In genomic region chr15:32005986-32006385, GRCm38 (mm10) we compare ENCODE assay signal across 21 mouse cellular contexts.
A peak's percentile ranks its signal among the peaks of the same experiment; 100 is the strongest.
DNase-seq lines count a peak whose midpoint lies in the region; ATAC-seq and TF ChIP-seq lines count a peak whose summit lies in the region.
"Had no signal": no experiment of that assay in that cellular context is flagged by ENCODE, and none has a peak within 500 bp of the region (broad histone marks: within the 10 kb centered on the region; RNA-seq: fewer than 3 reads in every experiment).

No protein-coding gene starts in this region.

- no peak overlapping the region for H3K27ac ChIP-seq in forebrain, postnatal 0 days (ENCODE audit: low read depth, low read length)
- H3K27ac ChIP-seq in forebrain, embryonic 11.5 days (ENCODE audit: low read depth, low read length) = no peak overlapping the region
- no peak overlapping the region for H3K27ac ChIP-seq in midbrain, postnatal 0 days (ENCODE audit: low read depth, low read length)
- no peak overlapping the region for H3K27ac ChIP-seq in midbrain, embryonic 14.5 days (replicated peaks; ENCODE audit: low read depth, low read length)
- H3K27ac ChIP-seq: embryonic facial prominence, embryonic 12.5 days; forebrain, embryonic 12.5 days; hindbrain, embryonic 10.5 days; hindbrain, embryonic 14.5 days; intestine, embryonic 15.5 days had no signal

- no peaks in the 10 kb centered on the region for H3K9me3 ChIP-seq in forebrain, postnatal 0 days (ENCODE audit: low read length)
- no peaks in the 10 kb centered on the region for H3K9me3 ChIP-seq in forebrain, embryonic 11.5 days (ENCODE audit: control insufficient read depth, low read length)
- H3K9me3 ChIP-seq in midbrain, postnatal 0 days (ENCODE audit: low read length) = no peaks in the 10 kb centered on the region
- H3K9me3 ChIP-seq in midbrain, embryonic 14.5 days (ENCODE audit: control insufficient read depth, low read length) = no peaks in the 10 kb centered on the region
- H3K9me3 ChIP-seq: embryonic facial prominence, embryonic 12.5 days; forebrain, embryonic 12.5 days; G1E; hindbrain, embryonic 10.5 days; intestine, embryonic 15.5 days had no signal

- no peak overlapping the region for H3K4me2 ChIP-seq in forebrain, postnatal 0 days (ENCODE audit: low read depth)
- H3K4me2 ChIP-seq in forebrain, embryonic 11.5 days (ENCODE audit: low read depth, low read length, severe bottlenecking) = no peak overlapping the region
- H3K4me2 ChIP-seq in midbrain, postnatal 0 days (ENCODE audit: low read depth, low read length, poor library complexity, severe bottlenecking) = no peak overlapping the region
- no peak overlapping the region for H3K4me2 ChIP-seq in midbrain, embryonic 14.5 days (ENCODE audit: low read length)
- H3K4me2 ChIP-seq: embryonic facial prominence, embryonic 12.5 days; forebrain, embryonic 12.5 days; hindbrain, embryonic 14.5 days; intestine, embryonic 15.5 days had no signal

- intact Hi-C loops in heart, postnatal 36 days (cut with DNase I) = loop anchor here (10.0 kb wide), 1 partner anchor 331 kb away; no protein-coding TSS in a partner anchor

- WGBS in forebrain, postnatal 0 days = 28% methylated on average over 5 of the region's 5 CpGs
- WGBS in forebrain, embryonic 11.5 days = 44% methylated on average over 5 of the region's 5 CpGs
- WGBS in midbrain, postnatal 0 days = 40% methylated on average over 5 of the region's 5 CpGs
- 36% methylated on average over 5 of the region's 5 CpGs for WGBS in midbrain, embryonic 14.5 days

- no peak overlapping the region for H3K9ac ChIP-seq in forebrain, postnatal 0 days
- no peak overlapping the region for H3K9ac ChIP-seq in forebrain, embryonic 11.5 days (ENCODE audit: low read length)
- no peak overlapping the region for H3K9ac ChIP-seq in midbrain, postnatal 0 days (replicated peaks; ENCODE audit: low read length, poor library complexity, severe bottlenecking)
- no peak overlapping the region for H3K9ac ChIP-seq in midbrain, embryonic 14.5 days (replicated peaks; ENCODE audit: low read length)
- H3K9ac ChIP-seq: embryonic facial prominence, embryonic 12.5 days; forebrain, embryonic 12.5 days; hindbrain, embryonic 14.5 days; intestine, embryonic 15.5 days had no signal

- H3K27me3 ChIP-seq in forebrain, postnatal 0 days (ENCODE audit: insufficient read depth, low read length) = no peaks in the 10 kb centered on the region
- H3K27me3 ChIP-seq in forebrain, embryonic 11.5 days (ENCODE audit: control insufficient read depth, insufficient read depth, low read length) = no peaks in the 10 kb centered on the region
- H3K27me3 ChIP-seq in midbrain, postnatal 0 days (ENCODE audit: insufficient read depth, low read length) = no peaks in the 10 kb centered on the region
- no peaks in the 10 kb centered on the region for H3K27me3 ChIP-seq in midbrain, embryonic 14.5 days (ENCODE audit: control insufficient read depth, insufficient read depth, low read length)
- H3K27me3 ChIP-seq: embryonic facial prominence, embryonic 12.5 days; forebrain, embryonic 12.5 days; intestine, embryonic 15.5 days had no signal

- H3K4me3 ChIP-seq in forebrain, postnatal 0 days (ENCODE audit: low read depth, low read length) = no peak overlapping the region
- H3K4me3 ChIP-seq in forebrain, embryonic 11.5 days (ENCODE audit: low read depth, low read length) = no peak overlapping the region
- no peak overlapping the region for H3K4me3 ChIP-seq in midbrain, postnatal 0 days (ENCODE audit: low read depth, low read length)
- H3K4me3 ChIP-seq in midbrain, embryonic 14.5 days (replicated peaks; ENCODE audit: low read depth, low read length) = no peak overlapping the region
- H3K4me3 ChIP-seq: embryonic facial prominence, embryonic 12.5 days; forebrain, embryonic 12.5 days; hindbrain, embryonic 10.5 days; intestine, embryonic 15.5 days had no signal

- DNase-seq in forebrain, postnatal 0 days = no peak
- no peak for DNase-seq in forebrain, embryonic 11.5 days (ENCODE audit: low spot score)
- no peak for DNase-seq in midbrain, postnatal 0 days (ENCODE audit: low spot score)
- no peak for DNase-seq in midbrain, embryonic 14.5 days
- peak; percentile 6 for DNase-seq in NIH3T3 (ENCODE audit: low read depth)
- DNase-seq in heart, postnatal 36 days = no peak
- DNase-seq in cerebellum, adult 18-20 months = no peak
- DNase-seq: adrenal gland, postnatal 10 days; cerebellum, adult 11 months; cerebellum, adult 9-10 months; cerebellum, postnatal 25 days; gastrocnemius, postnatal 25 days; heart, postnatal 10 days; kidney, adult 18-20 months had no signal

- peaks cover 8% of the 10 kb centered on the region for H3K4me1 ChIP-seq in forebrain, postnatal 0 days (ENCODE audit: insufficient read depth)
- H3K4me1 ChIP-seq in forebrain, embryonic 11.5 days (replicated peaks; ENCODE audit: control insufficient read depth, insufficient read depth, low read length) = peaks cover 9% of the 10 kb centered on the region; the same call in 1 of the 2 replicates
- no peaks in the 10 kb centered on the region; the same call in 1 of the 2 replicates for H3K4me1 ChIP-seq in midbrain, postnatal 0 days (ENCODE audit: insufficient read depth, low read length)
- peaks cover 12% of the 10 kb centered on the region; the same call in 1 of the 2 replicates for H3K4me1 ChIP-seq in midbrain, embryonic 14.5 days (ENCODE audit: control insufficient read depth, insufficient read depth, low read length)
- H3K4me1 ChIP-seq: intestine, embryonic 15.5 days had no signal

- H3K36me3 ChIP-seq in forebrain, postnatal 0 days (ENCODE audit: insufficient read depth) = no peaks in the 10 kb centered on the region
- no peaks in the 10 kb centered on the region for H3K36me3 ChIP-seq in forebrain, embryonic 11.5 days (ENCODE audit: control insufficient read depth, insufficient read depth, low read length)
- H3K36me3 ChIP-seq in midbrain, postnatal 0 days (ENCODE audit: insufficient read depth, low read length) = no peaks in the 10 kb centered on the region
- H3K36me3 ChIP-seq in midbrain, embryonic 14.5 days (ENCODE audit: control insufficient read depth, insufficient read depth, low read length) = no peaks in the 10 kb centered on the region
- H3K36me3 ChIP-seq: embryonic facial prominence, embryonic 12.5 days; forebrain, embryonic 12.5 days; G1E; hindbrain, embryonic 10.5 days; intestine, embryonic 15.5 days had no signal

- TF ChIP-seq CTCF in forebrain, postnatal 0 days (IDR thresholded peaks at IDR 0.05; ENCODE audit: low read depth) = 0 out of 2 replicates have a peak, but pooled peaks have one; percentile 14
- TF ChIP-seq CTCF in midbrain, postnatal 0 days (IDR thresholded peaks at IDR 0.05) = peak; percentile 18; the same call in 1 of the 2 replicates

- no peak for ATAC-seq in forebrain, postnatal 0 days
- ATAC-seq in forebrain, embryonic 11.5 days (replicated peaks; ENCODE audit: low FRiP score) = no peak
- ATAC-seq in midbrain, postnatal 0 days (ENCODE audit: low FRiP score) = no peak
- ATAC-seq in midbrain, embryonic 14.5 days (ENCODE audit: low FRiP score, low TSS enrichment) = no peak
- ATAC-seq: forebrain, embryonic 16.5 days; intestine, embryonic 15.5 days had no signal
